Mouse (Mus musculus) lung, postnatal 14 days (tissue): ENCODE results near the gene Setd2.
A peak's percentile ranks its signal among the peaks of the same experiment; 100 is the strongest.

Source experiments
- DNase-seq: peaks from one replicate; pipeline ENCODE4 v3.0.0; 2021

The Setd2 gene

GRCm38 (mm10) chr9:110532538-110533291, at the start of gene Setd2:
TSS of gene Setd2 (plus strand) at chr9:110532597.
- DNase-seq = peak; percentile 72

- DNase-seq = no peak
Measured at GRCm38 (mm10) chr9:110488841-110489240, 43.6 kb upstream of the Setd2 start.

- peak; percentile 14 for DNase-seq
Measured at GRCm38 (mm10) chr9:110490913-110491312, 41.5 kb upstream of the Setd2 start.

- peak; percentile 8 for DNase-seq
Measured at GRCm38 (mm10) chr9:110525737-110526136, 6.7 kb upstream of the Setd2 start.

GRCm38 (mm10) chr9:110529002-110529737, 3.2 kb upstream of the Setd2 start:
- no peak for DNase-seq

GRCm38 (mm10) chr9:110530650-110531049, 1.7 kb upstream of the Setd2 start:
- DNase-seq = no peak

- no peak for DNase-seq
Measured at GRCm38 (mm10) chr9:110531151-110531791, 1.1 kb upstream of the Setd2 start.

GRCm38 (mm10) chr9:110531914-110532489, 395 bp upstream of the Setd2 start:
- DNase-seq = peak; percentile 96

GRCm38 (mm10) chr9:110533645-110534044, 1.2 kb downstream of the Setd2 start:
- DNase-seq = no peak

GRCm38 (mm10) chr9:110535114-110535513, 2.7 kb downstream of the Setd2 start:
- DNase-seq = no peak

- no peak for DNase-seq
Measured at GRCm38 (mm10) chr9:110536636-110537035, 4.2 kb downstream of the Setd2 start.

- no peak for DNase-seq
Measured at GRCm38 (mm10) chr9:110538511-110538910, 6.1 kb downstream of the Setd2 start.

GRCm38 (mm10) chr9:110541988-110542387, 9.6 kb downstream of the Setd2 start:
- no peak for DNase-seq

GRCm38 (mm10) chr9:110548261-110548660, 15.9 kb downstream of the Setd2 start:
- DNase-seq = no peak

- no peak for DNase-seq
Measured at GRCm38 (mm10) chr9:110568309-110568708, 35.9 kb downstream of the Setd2 start.

GRCm38 (mm10) chr9:110582161-110582560, 49.8 kb downstream of the Setd2 start:
- no peak for DNase-seq

- DNase-seq = no peak
Measured at GRCm38 (mm10) chr9:110583521-110583920, 51.1 kb downstream of the Setd2 start.

GRCm38 (mm10) chr9:110611471-110611870, 79.1 kb downstream of the Setd2 start:
- DNase-seq = no peak

- DNase-seq = no peak
Measured at GRCm38 (mm10) chr9:110617081-110617480, 84.7 kb downstream of the Setd2 start.

GRCm38 (mm10) chr9:110620180-110620579, 87.8 kb downstream of the Setd2 start:
- peak; percentile 63 for DNase-seq

- DNase-seq = no peak
Measured at GRCm38 (mm10) chr9:110620685-110621084, 88.3 kb downstream of the Setd2 start.

- no peak for DNase-seq
Measured at GRCm38 (mm10) chr9:110622621-110623219, 90.3 kb downstream of the Setd2 start.
